Mouse (Mus musculus) Patski (cell line): ENCODE data around the gene Cope. TPM values are rescaled to one million over a fixed set of nuclear protein-coding genes. Genes with fewer than 3 reads are reported as not detected.
A peak's percentile ranks its signal among the peaks of the same experiment; 100 is the strongest.

Source experiments
- ATAC-seq: fragments of 100-300 bp; one replicate; pipeline ENCODE4 v1.8.0; 2021
- CTCF ChIA-PET: fragments of 350-600 bp; sonication (Branson Sonifier 250); formaldehyde crosslinking; loops from one replicate; lab custom pipeline; 2022; ENCODE audit warnings: inconsistent platforms; lab: Charles Lee
- POLR2A ChIA-PET: fragments of 350-600 bp; sonication (Branson Sonifier 250); formaldehyde crosslinking; loops from one replicate; lab custom pipeline; 2022; ENCODE audit warnings: antibody characterized with exemption, inconsistent platforms; lab: Charles Lee
- DNase-seq: peaks from one replicate; pipeline ENCODE4 v3.0.0-alpha.2; 2011; ENCODE audit warnings: low read depth, low spot score
- H3K27me3 ChIP-seq: fragments of 371-371 bp; one replicate; pipeline ENCODE4 v1.5.1; 2021
- CTCF ChIP-seq: fragments of 100-300 bp; IDR thresholded peaks from one replicate; pipeline ENCODE4 v1.5.1; 2021
- in situ Hi-C: fragments of 300-500 bp; cut with MboI; formaldehyde crosslinking; loops from 3 replicates; pipeline ENCODE4 v1.11.1; 2018; ENCODE audit warnings: low pct_unique_long_range_greater_than_20kb, mixed read lengths
- polyA plus RNA-seq: library from polyadenylated mRNA; unstranded; gene quantifications from one replicate; pipeline ENCODE4 v1.2.3, GENCODE M21; 2021

Gene Cope
- polyA plus RNA-seq: 259 TPM

DNA sequence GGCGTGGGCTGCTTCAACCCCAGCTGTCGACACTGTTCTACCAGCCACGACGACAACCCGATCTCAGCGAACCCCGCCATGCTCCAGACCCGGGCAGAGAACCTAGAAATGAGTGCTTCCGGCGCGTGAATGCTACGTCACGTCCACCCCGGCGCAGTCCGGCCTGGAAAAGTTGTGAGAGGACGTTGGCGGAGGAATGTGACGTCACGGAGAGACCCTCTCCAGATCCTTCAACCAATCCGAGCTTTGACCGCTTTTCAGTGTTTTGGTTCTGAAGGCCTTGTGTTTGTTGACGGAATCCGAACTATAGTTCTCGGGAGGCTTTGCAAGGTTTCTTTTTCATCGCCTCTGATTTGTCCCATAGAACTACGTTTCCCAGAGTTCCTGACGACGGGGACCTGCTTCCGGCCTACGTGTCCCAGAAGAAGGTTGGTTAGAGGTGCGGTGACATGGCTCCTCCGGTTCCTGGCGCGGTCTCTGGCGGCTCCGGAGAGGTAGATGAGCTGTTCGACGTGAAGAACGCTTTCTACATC, at the start of gene Cope, which contains the start of gene Ddx49:
Cope (plus strand) TSS at position 161 of the 533 bp plus-strand sequence.
Ddx49 (minus strand) TSS at position 132 of the 533 bp plus-strand sequence.
- no peaks in the 10 kb centered on the region for H3K27me3 ChIP-seq
- POLR2A ChIA-PET: interaction anchor here (0.6 to 0.9 kb wide), 3 partner anchors 14 to 286 kb away, joined by 3 to 5 read pairs (median 3); no protein-coding TSS in a partner anchor
- DNase-seq: peak; percentile 81
- CTCF ChIA-PET: interaction anchor here (1.3 kb wide), 1 partner anchor 8 kb away, joined by 4 read pairs; no protein-coding TSS in a partner anchor
- peak; percentile 79 for ATAC-seq
- in situ Hi-C loops: no loop called here
- TF ChIP-seq CTCF: no peak

DNA sequence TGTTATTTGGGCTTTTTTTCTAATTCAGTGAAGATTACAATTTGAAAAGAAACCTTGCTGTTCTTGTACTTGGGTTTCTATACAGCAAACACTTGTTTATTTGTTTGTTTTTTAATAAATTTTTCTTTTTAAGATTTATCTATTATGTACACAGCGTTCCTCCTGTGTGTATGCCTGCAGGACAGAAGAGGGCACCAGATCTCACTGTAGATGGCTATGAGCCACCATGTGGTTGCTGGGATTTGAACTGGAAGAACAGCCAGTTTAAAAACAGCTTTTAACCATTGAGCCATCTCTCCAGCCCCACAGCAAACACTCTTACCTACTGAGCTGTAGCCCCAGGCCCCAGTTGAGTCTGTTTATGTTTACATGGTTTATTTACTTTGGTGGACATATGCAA, 47.7 kb upstream of the Cope start:
- TF ChIP-seq CTCF: no peak
- no peaks in the 10 kb centered on the region for H3K27me3 ChIP-seq
- ChIA-PET POLR2A (no interaction called here), CTCF (no interaction called here)
- no peak for DNase-seq
- ATAC-seq: no peak
- in situ Hi-C loops: no loop called here

DNA sequence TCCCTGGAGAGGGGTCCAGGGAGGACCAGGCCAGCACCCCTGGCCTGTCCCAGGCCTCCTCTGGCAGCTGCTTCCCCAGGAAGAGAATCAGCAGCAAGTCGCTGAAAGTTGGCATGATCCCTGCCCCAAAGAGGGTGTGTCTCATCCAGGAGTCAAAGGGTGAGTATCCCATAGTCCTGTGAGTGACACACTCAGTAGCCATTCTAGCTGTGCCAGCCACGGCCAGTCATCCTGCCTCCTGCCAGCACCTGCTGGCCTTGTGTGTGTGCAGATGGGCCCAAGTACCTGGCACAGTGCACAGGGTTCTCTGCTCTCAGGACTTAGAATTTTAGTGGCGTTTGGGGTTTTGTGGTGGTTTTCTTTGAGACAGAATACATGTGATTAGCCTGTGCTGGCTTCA, 44.9 kb upstream of the Cope start:
- CTCF ChIA-PET: interaction anchor here (1.1 to 1.2 kb wide), 2 partner anchors 12 kb away, joined by 3 read pairs; no protein-coding TSS in a partner anchor
- in situ Hi-C loops: no loop called here

DNA sequence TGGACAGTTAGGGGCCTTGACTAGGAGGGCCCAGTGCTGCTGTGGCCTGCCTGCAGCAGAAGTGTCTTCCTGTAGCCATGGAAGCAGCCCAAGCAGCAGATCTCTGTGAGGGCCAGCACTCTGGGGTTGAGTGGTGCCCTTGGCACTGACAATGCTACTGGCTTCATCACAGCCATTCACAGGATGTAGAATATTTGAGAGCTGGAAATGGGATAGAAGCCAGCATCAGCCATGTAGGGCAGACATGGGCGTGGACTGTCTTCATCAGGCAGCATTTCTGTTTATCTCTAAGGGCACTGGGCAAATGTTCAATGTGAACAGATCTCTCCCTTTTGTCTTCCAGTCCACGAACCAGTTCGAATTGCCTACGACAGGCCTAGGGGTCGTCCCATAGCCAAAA, 43.7 kb upstream of the Cope start:
- ChIA-PET POLR2A (no interaction called here), CTCF (interaction anchor here (1.2 kb wide), 1 partner anchor 11 kb away, joined by 3 read pairs; no protein-coding TSS in a partner anchor)
- no peak for ATAC-seq
- in situ Hi-C loops: no loop called here
- DNase-seq: no peak
- H3K27me3 ChIP-seq: no peaks in the 10 kb centered on the region
- no peak for TF ChIP-seq CTCF

More for the DNA sequence above, 44.9 kb upstream of the Cope start:
- TF ChIP-seq CTCF: no peak
- POLR2A ChIA-PET: no interaction called here
- no peaks in the 10 kb centered on the region for H3K27me3 ChIP-seq
- no peak for DNase-seq
- ATAC-seq: no peak

DNA sequence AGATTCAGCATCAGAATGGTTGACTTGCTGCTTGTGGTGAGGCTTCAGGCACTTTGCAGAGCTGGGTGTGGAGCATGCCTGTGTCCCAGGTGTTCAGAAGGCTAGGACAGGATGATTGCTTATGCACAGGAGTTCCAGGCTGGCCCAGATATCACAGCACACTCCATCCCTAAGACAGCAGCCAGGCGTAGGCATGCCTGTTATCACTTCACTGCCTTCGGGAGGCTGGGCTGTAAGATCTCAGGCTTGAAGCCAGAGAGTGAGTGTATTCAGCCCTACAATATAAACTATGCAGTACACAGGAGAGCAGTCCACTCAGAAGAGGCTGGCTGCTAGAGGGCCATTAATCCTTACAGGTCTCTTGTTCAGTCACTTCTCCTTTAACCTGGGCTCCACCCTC, 43.3 kb upstream of the Cope start:
- no peak for ATAC-seq
- in situ Hi-C loops: no loop called here
- CTCF ChIA-PET: no interaction called here
- H3K27me3 ChIP-seq: no peaks in the 10 kb centered on the region
- POLR2A ChIA-PET: no interaction called here
- DNase-seq: no peak
- TF ChIP-seq CTCF: no peak

DNA sequence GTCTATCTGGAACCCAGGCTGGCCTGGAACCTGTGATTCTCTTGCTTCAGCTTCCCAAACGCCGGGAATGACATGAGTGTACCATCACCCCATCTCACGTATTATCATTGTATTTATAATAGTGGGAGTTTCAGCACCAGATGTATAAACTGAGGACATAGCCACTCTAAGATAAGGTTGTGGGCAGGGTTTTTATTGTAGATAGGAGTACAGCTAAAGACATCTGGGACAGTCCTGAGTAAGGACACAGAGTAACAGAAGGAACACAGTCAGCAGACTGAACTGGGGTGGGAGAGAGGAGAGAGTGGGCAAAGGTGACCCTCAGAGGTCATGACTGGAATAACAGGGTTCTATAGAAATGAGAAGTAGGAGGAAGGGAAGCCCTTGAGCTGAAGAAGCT, 34.6 kb upstream of the Cope start:
- CTCF ChIA-PET: no interaction called here
- in situ Hi-C loops: no loop called here

DNA sequence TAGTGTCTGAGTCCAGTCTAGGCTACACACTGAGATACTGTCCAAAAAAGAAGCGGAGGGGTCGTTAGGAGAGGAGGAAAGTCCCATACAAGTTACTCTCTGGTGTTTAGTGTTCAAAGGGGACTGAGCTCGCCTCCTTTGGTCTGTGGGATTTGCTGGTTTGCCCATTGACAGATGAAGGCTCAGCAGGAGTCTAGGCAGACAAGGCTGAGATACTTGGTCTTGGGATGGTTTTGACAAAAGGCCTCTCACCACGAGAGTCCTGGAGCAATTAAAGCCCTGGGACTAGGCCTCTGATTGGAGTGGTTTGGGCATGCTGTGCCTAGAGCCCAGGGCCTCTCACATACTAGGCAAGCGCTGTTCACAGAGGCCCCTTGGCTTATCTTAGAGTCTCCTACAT, 34.0 kb upstream of the Cope start:
- no peak for ATAC-seq
- in situ Hi-C loops: no loop called here
- DNase-seq: no peak
- ChIA-PET CTCF (interaction anchor here (1.2 kb wide), 1 partner anchor 8 kb away, joined by 3 read pairs; no protein-coding TSS in a partner anchor), POLR2A (interaction anchor here (1.3 kb wide), 1 partner anchor 13 kb away, joined by 4 read pairs; no protein-coding TSS in a partner anchor)
- H3K27me3 ChIP-seq: no peaks in the 10 kb centered on the region
- TF ChIP-seq CTCF: no peak

More for the DNA sequence above, 34.6 kb upstream of the Cope start:
- POLR2A ChIA-PET: no interaction called here
- no peak for ATAC-seq
- H3K27me3 ChIP-seq: no peaks in the 10 kb centered on the region
- TF ChIP-seq CTCF: no peak
- DNase-seq: no peak

DNA sequence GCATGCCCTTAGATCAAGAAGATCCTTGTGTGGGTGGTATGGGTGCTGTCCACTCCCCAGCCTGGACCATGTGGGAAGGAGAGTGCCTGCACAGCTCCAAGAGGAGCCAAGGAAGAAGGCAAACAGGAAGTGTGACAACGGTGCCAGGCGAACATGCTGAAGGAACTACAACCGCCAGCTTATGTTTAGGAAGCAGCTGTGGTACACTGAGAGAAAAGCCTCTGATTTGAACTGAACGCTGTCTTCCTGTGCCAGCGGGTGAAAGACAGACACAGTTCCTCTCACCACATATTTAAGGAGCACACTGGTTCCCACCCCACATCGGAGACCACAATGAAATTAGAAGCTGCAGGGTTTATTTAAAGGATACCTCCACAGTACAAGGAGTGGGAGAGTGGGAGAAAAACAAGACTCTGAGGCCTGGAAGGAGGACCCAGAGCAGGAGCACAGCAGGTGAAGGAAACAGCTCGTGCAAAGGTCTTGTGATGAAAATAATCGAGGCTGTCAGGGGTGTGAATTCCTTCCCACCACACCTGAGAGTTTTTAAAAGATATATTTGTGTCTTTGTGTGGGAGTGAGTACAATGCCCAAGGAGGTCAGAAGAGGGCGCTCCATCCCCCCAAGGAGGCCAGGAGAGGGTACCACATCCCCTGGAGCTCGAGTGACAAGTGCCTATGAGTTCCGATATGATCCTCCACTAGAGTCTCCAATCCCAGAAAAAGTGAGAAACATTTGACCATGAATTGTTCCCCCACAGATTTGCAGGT, 33.3 kb upstream of the Cope start:
- DNase-seq (no peak), ATAC-seq (peak; percentile 31)
- TF ChIP-seq CTCF: no peak
- ChIA-PET POLR2A (interaction anchor here (1.3 kb wide), 1 partner anchor 12 kb away, joined by 4 read pairs; no protein-coding TSS in a partner anchor), CTCF (interaction anchor here (1.0 to 1.5 kb wide), 4 partner anchors 9 to 12 kb away, joined by 3 to 6 read pairs (median 3); no protein-coding TSS in a partner anchor)
- H3K27me3 ChIP-seq: no peaks in the 10 kb centered on the region
- in situ Hi-C loops: no loop called here

DNA sequence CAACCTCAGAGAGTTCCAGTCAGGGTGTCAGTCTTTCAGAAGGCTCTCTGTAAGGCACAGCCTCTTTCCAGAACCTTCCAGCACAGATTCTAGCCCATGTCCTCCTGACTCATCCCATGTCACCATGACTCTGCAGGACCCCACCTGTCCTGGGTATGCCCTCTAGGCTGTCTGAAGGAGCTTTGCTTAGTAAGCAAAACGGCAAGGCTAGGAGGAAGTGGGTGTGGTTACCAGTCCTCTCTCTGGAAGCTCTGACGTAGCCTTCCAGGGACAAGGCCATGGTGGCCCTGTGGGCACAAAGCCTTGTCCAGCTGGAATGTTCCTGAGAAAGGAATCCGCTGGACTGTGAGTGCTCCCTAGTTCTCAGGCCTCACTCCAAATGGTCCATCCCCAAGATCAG, 29.4 kb upstream of the Cope start:
- H3K27me3 ChIP-seq: no peaks in the 10 kb centered on the region
- TF ChIP-seq CTCF: no peak
- ATAC-seq (no peak), DNase-seq (no peak)
- ChIA-PET POLR2A (no interaction called here), CTCF (interaction anchor here (1.1 to 3.4 kb wide), 2 partner anchors 8 to 10 kb away, joined by 3 to 11 read pairs; partner anchors contain the start of gene Homer3)
- in situ Hi-C loops: no loop called here

DNA sequence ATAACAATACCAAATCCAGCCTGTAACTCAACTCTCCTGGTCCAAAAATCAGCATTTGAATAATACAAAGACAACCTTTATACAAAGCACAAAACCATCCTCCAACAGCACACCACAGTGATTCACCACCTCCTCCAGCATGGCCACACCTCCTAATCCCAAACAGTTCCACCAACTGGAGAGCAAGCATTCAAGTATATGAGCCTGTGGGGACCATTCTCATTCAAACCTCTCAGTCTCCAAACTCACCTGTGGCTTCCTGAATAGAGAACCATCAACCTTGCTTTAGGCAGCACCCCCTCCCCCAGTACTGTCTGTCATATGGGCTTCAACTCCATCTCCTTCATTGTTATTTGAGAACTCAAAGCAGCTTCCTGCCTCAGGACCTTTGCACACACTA, 28.0 kb upstream of the Cope start:
- no peak for TF ChIP-seq CTCF
- no peaks in the 10 kb centered on the region for H3K27me3 ChIP-seq
- ChIA-PET POLR2A (no interaction called here), CTCF (no interaction called here)
- no peak for ATAC-seq
- no peak for DNase-seq
- in situ Hi-C loops: no loop called here

DNA sequence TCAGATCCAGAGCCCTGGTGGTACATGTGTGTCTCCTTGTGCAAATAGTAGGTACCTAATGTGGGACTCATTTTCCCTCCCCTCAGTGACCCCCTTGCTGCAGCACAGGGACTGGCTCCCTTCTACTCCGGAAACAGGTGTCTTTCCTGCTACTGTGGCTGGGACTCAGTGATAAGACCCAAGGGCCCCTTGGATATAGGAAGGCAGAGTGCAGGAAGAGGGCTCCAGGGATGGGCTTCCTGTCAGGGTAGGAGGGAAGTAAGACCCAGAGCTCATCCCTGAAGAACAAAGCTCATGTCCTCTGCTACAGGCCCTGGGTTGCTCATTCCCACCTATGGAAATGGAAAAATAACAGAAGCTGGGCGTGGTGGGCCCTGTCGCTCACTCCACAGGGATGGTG, 25.8 kb upstream of the Cope start:
- ATAC-seq: no peak
- CTCF ChIA-PET: no interaction called here
- no peaks in the 10 kb centered on the region for H3K27me3 ChIP-seq
- POLR2A ChIA-PET: no interaction called here
- in situ Hi-C loops: no loop called here
- DNase-seq: no peak
- TF ChIP-seq CTCF: no peak
